In genomic region chr13:5865098-5865415, GRCm38 (mm10) we compare ENCODE assay signal across 9 mouse cellular contexts. TPM values are rescaled to one million over a fixed set of nuclear protein-coding genes. Genes with fewer than 3 reads are reported as not detected.
DNase-seq lines count a peak whose midpoint lies in the region; ATAC-seq and TF ChIP-seq lines count a peak whose summit lies in the region.
"Had no signal": no experiment of that assay in that cellular context is flagged by ENCODE, and none has a peak within 500 bp of the region (broad histone marks: within the 10 kb centered on the region; RNA-seq: fewer than 3 reads in every experiment).

No protein-coding gene starts in this region.

- DNase-seq in kidney, postnatal 0 days (ENCODE audit: low spot score): no peak
- DNase-seq in kidney, postnatal 36 days: no peak
- DNase-seq in G1E (ENCODE audit: low spot score): no peak
- no peak for DNase-seq in forebrain, postnatal 0 days
- DNase-seq in liver, postnatal 0 days: no peak
- DNase-seq in adrenal gland, postnatal 25 days: no peak
- no peak for DNase-seq in MN1 (ENCODE audit: low spot score)
- DNase-seq in gastrocnemius, postnatal 36 days: no peak
- DNase-seq: cerebellum, postnatal 14 days had no signal

- H3K4me2 ChIP-seq in kidney, postnatal 0 days (ENCODE audit: low read length): peak overlapping the region; percentile 66
- peak overlapping the region; percentile 59 for H3K4me2 ChIP-seq in forebrain, postnatal 0 days (ENCODE audit: low read depth)
- peak overlapping the region; percentile 91 for H3K4me2 ChIP-seq in liver, postnatal 0 days (ENCODE audit: low read depth, low read length)

- H3K9ac ChIP-seq in kidney, postnatal 0 days (ENCODE audit: low read depth, low read length): no peak overlapping the region
- H3K9ac ChIP-seq in forebrain, postnatal 0 days: peak overlapping the region; percentile 57; the same call in 1 of the 2 replicates
- H3K9ac ChIP-seq in liver, postnatal 0 days (replicated peaks): no peak overlapping the region

- H3K4me3 ChIP-seq in kidney, postnatal 0 days (replicated peaks; ENCODE audit: low read depth, low read length): no peak overlapping the region
- peak overlapping the region; percentile 14; the same call in 1 of the 2 replicates for H3K4me3 ChIP-seq in G1E (ENCODE audit: low read depth, low read length)
- H3K4me3 ChIP-seq in forebrain, postnatal 0 days (ENCODE audit: low read depth, low read length): peak overlapping the region; percentile 90
- peak overlapping the region; percentile 21; the same call in 1 of the 2 replicates for H3K4me3 ChIP-seq in liver, postnatal 0 days (ENCODE audit: low read depth, low read length)

- WGBS in kidney, postnatal 0 days: 94% methylated on average over 9 of the region's 9 CpGs
- WGBS in forebrain, postnatal 0 days: 91% methylated on average over 9 of the region's 9 CpGs
- WGBS in liver, postnatal 0 days (ENCODE audit: insufficient replicate concordance): 85% methylated on average over 9 of the region's 9 CpGs

- no peaks in the 10 kb centered on the region for H3K9me3 ChIP-seq in kidney, postnatal 0 days (replicated peaks; ENCODE audit: low read length)
- H3K9me3 ChIP-seq in G1E (replicated peaks): no peaks in the 10 kb centered on the region
- no peaks in the 10 kb centered on the region for H3K9me3 ChIP-seq in forebrain, postnatal 0 days (ENCODE audit: low read length)
- H3K9me3 ChIP-seq in liver, postnatal 0 days (ENCODE audit: low read length): no peaks in the 10 kb centered on the region

- H3K27ac ChIP-seq in kidney, postnatal 0 days: no peak overlapping the region
- no peak overlapping the region for H3K27ac ChIP-seq in forebrain, postnatal 0 days (ENCODE audit: low read depth, low read length)
- no peak overlapping the region for H3K27ac ChIP-seq in liver, postnatal 0 days (ENCODE audit: low read depth)

- peaks cover 30% of the 10 kb centered on the region for H3K36me3 ChIP-seq in kidney, postnatal 0 days (ENCODE audit: insufficient read depth, low read length)
- peaks cover 52% of the 10 kb centered on the region for H3K36me3 ChIP-seq in G1E (replicated peaks)
- H3K36me3 ChIP-seq in forebrain, postnatal 0 days (ENCODE audit: insufficient read depth): peaks cover 39% of the 10 kb centered on the region
- peaks cover 35% of the 10 kb centered on the region for H3K36me3 ChIP-seq in liver, postnatal 0 days (replicated peaks; ENCODE audit: insufficient read depth, low read length)

- intact Hi-C loops in gastrocnemius, postnatal 36 days (cut with DNase I): loop anchor here (5.0 to 10.0 kb wide), 3 partner anchors 250 to 1198 kb away; no protein-coding TSS in a partner anchor

- TF ChIP-seq CTCF in kidney, postnatal 0 days (IDR thresholded peaks at IDR 0.05; ENCODE audit: low read depth): no peak
- TF ChIP-seq CTCF in G1E (IDR thresholded peaks at IDR 0.05; ENCODE audit: low read depth, low read length): no peak
- TF ChIP-seq CTCF in forebrain, postnatal 0 days (IDR thresholded peaks at IDR 0.05; ENCODE audit: low read depth): no peak
- no peak for TF ChIP-seq CTCF in liver, postnatal 0 days (IDR thresholded peaks at IDR 0.05; ENCODE audit: low read depth)

- H3K27me3 ChIP-seq in kidney, postnatal 0 days (ENCODE audit: insufficient read depth, low read length): no peaks in the 10 kb centered on the region
- no peaks in the 10 kb centered on the region for H3K27me3 ChIP-seq in G1E (ENCODE audit: insufficient read depth, low read length)
- H3K27me3 ChIP-seq in forebrain, postnatal 0 days (ENCODE audit: insufficient read depth, low read length): no peaks in the 10 kb centered on the region
- H3K27me3 ChIP-seq in liver, postnatal 0 days (ENCODE audit: insufficient read depth, low read length): no peaks in the 10 kb centered on the region

- 0 out of 2 replicates have a peak, but pooled peaks cover 4% of the 10 kb centered on the region for H3K4me1 ChIP-seq in kidney, postnatal 0 days (replicated peaks; ENCODE audit: insufficient read depth, low read length)
- peaks cover 32% of the 10 kb centered on the region for H3K4me1 ChIP-seq in G1E (ENCODE audit: insufficient read depth, low read depth, low read length)
- peaks cover 10% of the 10 kb centered on the region for H3K4me1 ChIP-seq in forebrain, postnatal 0 days (ENCODE audit: insufficient read depth)
- H3K4me1 ChIP-seq in liver, postnatal 0 days (ENCODE audit: insufficient read depth): peaks cover 15% of the 10 kb centered on the region

- no peak for ATAC-seq in kidney, postnatal 0 days (replicated peaks; ENCODE audit: low FRiP score, low read depth)
- ATAC-seq in G1E (ENCODE audit: extremely low read depth, insufficient number of reproducible peaks, low FRiP score, poor library complexity, severe bottlenecking): no peak
- ATAC-seq in forebrain, postnatal 0 days: no peak
- ATAC-seq in liver, postnatal 0 days: no peak

- no peak for TF ChIP-seq EP300 in liver, postnatal 0 days (IDR thresholded peaks at IDR 0.05; ENCODE audit: low read depth)

RNA-seq across cellular contexts. Expression of gene Klf6, which starts 3.8 kb away (rescaled TPM):
- 50.3 and 62.0 TPM in 2 replicates for polyA plus RNA-seq in kidney, postnatal 0 days (2015; fragmentation: Nextera tagmentation; extraction: Ambion mirVana)
- total RNA-seq in G1E (2014; fragmentation: Nextera tagmentation): 90.9 and 104 TPM in 2 replicates
- total RNA-seq in G1E (2017): 88.2 and 101 TPM in 2 replicates
- 25.3 and 26.3 TPM in 2 replicates for polyA plus RNA-seq in G1E (2012)
- 78.8 and 87.1 TPM in 2 replicates for total RNA-seq in forebrain, postnatal 0 days (2014; rRNA removed)
- 100.0 and 146 TPM in 2 replicates for polyA plus RNA-seq in forebrain, postnatal 0 days (2015; fragmentation: Nextera tagmentation; extraction: Ambion mirVana)
- 15.3 and 18.9 TPM in 2 replicates for polyA plus RNA-seq in liver, postnatal 0 days (2015; fragmentation: Nextera tagmentation; extraction: Ambion mirVana)
- 30.6 and 37.6 TPM in 2 replicates for total RNA-seq in adrenal gland, postnatal 25 days (2021)
- 10 to 100 TPM; 19.3 to 32.5 TPM for total RNA-seq in gastrocnemius, postnatal 36 days (2021)
